Mouse (Mus musculus) thymus, adult 2 months (tissue): ENCODE results near the gene Zcchc24. TPM values are rescaled to one million over a fixed set of nuclear protein-coding genes. Genes with fewer than 3 reads are reported as not detected.

Experiments used
- DNase-seq: peaks from one replicate; pipeline ENCODE4 v3.0.0; 2021
- H3K27ac ChIP-seq: fragments of 200-500 bp; 2 replicates; pipeline ENCODE4 v1.5.1; 2012; ENCODE audit warnings: low read length, control low read depth; ENCODE audit not compliant: control insufficient read depth, insufficient read depth
- H3K27me3 ChIP-seq: fragments of 200-500 bp; 2 replicates; pipeline ENCODE4 v1.6.1; 2012; ENCODE audit warnings: mild to moderate bottlenecking, low read length, moderate library complexity, mixed read lengths; ENCODE audit not compliant: control insufficient read depth, insufficient read depth
- H3K36me3 ChIP-seq: fragments of 200-500 bp; 2 replicates; pipeline ENCODE4 v1.6.1; 2012; ENCODE audit warnings: mild to moderate bottlenecking, low read length, moderate library complexity; ENCODE audit not compliant: control insufficient read depth, insufficient read depth
- H3K4me1 ChIP-seq: fragments of 200-500 bp; replicated peaks from 2 replicates; pipeline ENCODE4 v1.6.1; 2012; ENCODE audit warnings: low read length; ENCODE audit not compliant: control insufficient read depth, insufficient read depth
- H3K4me3 ChIP-seq: fragments of 200-500 bp; 2 replicates; pipeline ENCODE4 v1.5.1; 2012; ENCODE audit warnings: mild to moderate bottlenecking, low read length, control low read depth, moderate library complexity; ENCODE audit not compliant: control insufficient read depth, insufficient read depth
- CTCF ChIP-seq: fragments of 200-500 bp; IDR thresholded peaks from 2 replicates; pipeline ENCODE4 v1.5.1; 2012; ENCODE audit warnings: mild to moderate bottlenecking, control low read depth, low read length, moderate library complexity, borderline replicate concordance; ENCODE audit not compliant: control insufficient read depth, poor library complexity, insufficient read depth; ENCODE audit errors: extremely low read depth
- POLR2A ChIP-seq: fragments of 200-500 bp; IDR thresholded peaks from 2 replicates; pipeline ENCODE4 v1.6.1; 2012; ENCODE audit warnings: mild to moderate bottlenecking, low read length, control low read depth, moderate library complexity; ENCODE audit not compliant: control insufficient read depth, poor library complexity, insufficient read depth; ENCODE audit errors: extremely low read depth
- WGBS: fragments of 180-500 bp; shearing (Covaris S2); methylation state at CpG from one replicate; pipeline ENCODE4 v1.1.7; 2018; 5-methylcytosine and 5-hydroxymethylcytosine counted together
- polyA plus RNA-seq: library from polyadenylated mRNA; depleted of rRNA; stranded (reverse); fragments of >200 nt; gene quantifications from 2 replicates; pipeline ENCODE4 v1.2.3, GENCODE M21; 2012

The Zcchc24 gene
- polyA plus RNA-seq, 1 experiment, result 26.2 TPM

DNA sequence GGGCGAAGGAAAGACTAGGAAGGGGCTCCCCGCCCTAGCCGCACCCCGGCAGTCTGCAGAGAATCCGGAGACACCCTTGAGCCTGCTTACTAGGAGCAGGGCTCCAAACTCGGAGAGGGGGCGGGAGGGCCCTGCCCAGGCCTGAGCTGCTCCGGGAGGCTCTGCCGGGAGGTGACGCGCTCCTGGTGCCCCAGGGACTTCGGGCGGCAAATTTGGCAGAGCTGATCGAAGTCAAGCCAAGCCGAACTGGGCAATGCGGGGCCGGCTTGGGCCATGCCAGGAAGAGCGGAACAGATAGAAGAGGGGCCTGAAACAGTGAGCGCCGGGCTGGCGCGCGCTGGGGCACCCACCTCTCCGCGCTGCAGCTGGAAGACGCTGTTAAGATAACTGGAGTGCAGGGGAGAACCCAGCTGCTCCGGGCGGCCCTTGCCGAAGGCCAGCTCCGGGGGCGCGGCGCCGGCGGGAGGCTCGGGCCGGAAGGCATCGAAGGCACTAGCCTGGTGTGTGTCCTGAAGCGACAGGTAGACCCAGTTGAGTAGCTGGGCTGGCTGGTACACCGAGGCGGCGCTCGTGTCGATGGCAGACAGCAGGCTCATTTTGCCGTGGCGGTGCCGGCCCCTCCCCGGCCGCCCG, 462 bp downstream of the Zcchc24 start:
- H3K4me1 ChIP-seq, result peaks cover 32% of the 10 kb centered on the region
- peak overlapping the region; percentile 46 for H3K27ac ChIP-seq
- no peak for TF ChIP-seq POLR2A
- 0 out of 2 replicates have a peak, but pooled peaks have one; percentile 26 for TF ChIP-seq CTCF
- H3K4me3 ChIP-seq, result peak overlapping the region; percentile 79
- peak; percentile 66 for DNase-seq
- H3K36me3 ChIP-seq, result no peaks in the 10 kb centered on the region
- no peaks in the 10 kb centered on the region for H3K27me3 ChIP-seq
- under 1% methylated on average over 50 of the region's 50 CpGs for WGBS

DNA sequence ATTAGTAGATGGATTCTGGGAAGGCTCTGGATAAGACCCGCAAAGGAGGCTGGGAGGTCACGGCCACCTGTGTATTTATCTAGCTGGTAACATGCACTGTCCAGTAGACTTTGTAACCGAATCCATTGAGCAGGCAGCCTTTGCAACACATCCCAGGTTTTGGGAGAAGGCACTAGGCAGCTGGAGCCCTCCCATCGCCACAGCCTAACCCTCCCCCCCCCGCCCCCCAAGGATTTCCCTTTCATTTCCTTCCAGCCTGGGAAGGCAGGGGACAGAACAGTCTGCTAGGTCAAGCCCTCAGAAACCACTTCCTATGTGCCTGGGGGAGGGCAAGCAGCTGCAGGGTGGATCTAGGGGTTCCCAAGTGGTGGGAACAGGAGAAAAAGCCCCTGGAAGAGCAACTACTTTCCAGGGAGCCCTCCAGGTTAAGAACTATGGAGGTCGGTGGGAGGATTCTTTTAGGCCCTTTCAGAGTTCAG, 1.1 kb downstream of the Zcchc24 start:
- no peaks in the 10 kb centered on the region for H3K36me3 ChIP-seq
- H3K27me3 ChIP-seq, result no peaks in the 10 kb centered on the region
- peak overlapping the region; percentile 46 for H3K27ac ChIP-seq
- 13% methylated on average over 6 of the region's 6 CpGs for WGBS
- TF ChIP-seq CTCF, result no peak
- TF ChIP-seq POLR2A, result no peak
- DNase-seq, result peak; percentile 43
- H3K4me3 ChIP-seq, result peak overlapping the region; percentile 79
- peaks cover 32% of the 10 kb centered on the region for H3K4me1 ChIP-seq

DNA sequence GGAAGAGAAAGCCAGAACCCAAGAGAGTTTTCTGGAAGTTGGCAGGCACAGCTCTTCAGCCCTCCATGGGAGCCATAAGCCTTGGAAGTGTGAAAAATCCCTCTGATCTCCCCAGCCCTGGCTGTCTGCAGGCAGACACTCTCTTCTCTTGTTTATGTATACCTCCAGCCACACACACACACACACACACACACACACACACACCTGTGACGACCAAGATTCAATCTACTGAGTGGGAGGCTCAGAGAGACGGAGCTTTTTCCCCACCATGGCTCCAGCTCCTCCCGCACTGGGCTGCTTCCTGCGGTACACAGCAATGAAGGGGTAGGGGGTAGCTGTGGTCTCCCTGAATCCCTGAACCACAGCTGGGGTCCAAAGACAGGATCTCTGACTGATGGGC, 2.4 kb downstream of the Zcchc24 start:
- peak; percentile 30 for DNase-seq
- Histone ChIP-seq H3K4me1 (peaks cover 32% of the 10 kb centered on the region), H3K36me3 (no peaks in the 10 kb centered on the region), H3K27ac (no peak overlapping the region), H3K4me3 (no peak overlapping the region), H3K27me3 (no peaks in the 10 kb centered on the region)
- TF ChIP-seq POLR2A, result no peak
- TF ChIP-seq CTCF, result no peak
- WGBS, result 27% methylated on average over 4 of the region's 4 CpGs

DNA sequence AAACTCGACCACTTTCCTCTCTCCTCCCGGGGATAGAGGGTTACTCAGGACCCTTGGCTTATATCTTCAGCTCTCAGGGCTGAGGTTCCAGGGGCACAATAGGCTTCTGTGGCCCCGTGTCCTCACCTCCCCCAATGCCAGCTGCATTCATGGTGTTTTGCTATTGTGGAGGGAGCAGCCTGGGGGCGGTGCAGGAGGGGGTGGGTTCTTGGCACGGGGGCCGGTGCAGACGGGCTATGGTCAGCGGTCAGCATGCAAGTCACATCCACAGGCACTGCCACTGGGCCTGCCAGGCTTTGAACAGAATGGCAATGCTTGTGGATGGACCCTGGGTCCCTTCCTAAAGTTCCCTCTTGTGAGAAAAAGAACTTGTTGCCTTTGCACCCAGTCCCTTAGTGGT, 2.9 kb downstream of the Zcchc24 start:
- no peaks in the 10 kb centered on the region for H3K36me3 ChIP-seq
- no peak overlapping the region for H3K4me3 ChIP-seq
- 24% methylated on average over 8 of the region's 8 CpGs for WGBS
- no peaks in the 10 kb centered on the region for H3K27me3 ChIP-seq
- no peak for TF ChIP-seq CTCF
- TF ChIP-seq POLR2A, result no peak
- peak; percentile 23 for DNase-seq
- H3K27ac ChIP-seq, result no peak overlapping the region
- peaks cover 32% of the 10 kb centered on the region for H3K4me1 ChIP-seq

DNA sequence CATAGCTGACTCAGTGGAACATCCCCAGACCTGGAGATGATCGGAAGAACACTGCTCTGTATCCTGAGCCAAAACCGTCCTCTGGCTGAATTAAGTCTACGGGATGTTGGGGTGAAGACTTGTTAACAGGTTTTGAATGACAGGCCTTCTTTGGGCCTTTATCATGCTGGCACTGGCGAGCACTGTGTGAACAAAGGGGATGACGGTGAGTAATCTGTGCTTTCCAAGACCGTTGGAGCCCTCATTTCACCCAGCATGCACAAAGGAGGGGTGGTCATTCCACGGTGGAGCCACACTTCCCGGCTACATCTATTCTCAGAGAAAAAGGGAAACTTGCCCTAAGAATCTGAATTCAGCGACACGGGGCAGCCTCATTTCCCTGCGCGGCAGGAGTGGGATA, 3.7 kb downstream of the Zcchc24 start:
- DNase-seq, result no peak
- Histone ChIP-seq H3K4me3 (no peak overlapping the region), H3K36me3 (no peaks in the 10 kb centered on the region), H3K27me3 (no peaks in the 10 kb centered on the region), H3K27ac (no peak overlapping the region), H3K4me1 (peaks cover 32% of the 10 kb centered on the region)
- TF ChIP-seq POLR2A, result no peak
- no peak for TF ChIP-seq CTCF
- 95% methylated on average over 12 of the region's 12 CpGs for WGBS

DNA sequence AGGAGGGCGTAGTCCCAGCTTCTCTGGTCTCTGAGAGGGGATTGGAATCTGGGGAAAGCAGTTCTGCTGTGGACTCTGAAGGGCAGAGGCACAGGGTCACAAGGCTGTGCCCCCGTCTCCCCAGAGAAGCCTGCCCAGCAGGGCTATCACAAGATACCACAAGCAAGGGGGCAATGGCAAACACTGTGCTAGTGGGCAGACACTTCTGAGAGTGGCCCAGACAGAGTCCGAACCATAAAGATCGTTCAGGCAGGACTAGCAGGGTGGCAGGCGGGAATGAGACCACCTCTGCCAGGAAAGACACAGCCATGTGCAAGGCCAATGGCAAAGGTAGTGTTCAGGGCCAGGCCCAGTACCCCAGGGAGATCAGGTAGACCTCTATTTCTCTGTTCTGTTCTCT, 7.7 kb downstream of the Zcchc24 start:
- H3K27ac ChIP-seq, result no peak overlapping the region
- H3K4me1 ChIP-seq, result peaks cover 12% of the 10 kb centered on the region
- 96% methylated on average over 5 of the region's 5 CpGs for WGBS
- DNase-seq, result no peak
- no peak overlapping the region for H3K4me3 ChIP-seq
- H3K36me3 ChIP-seq, result no peaks in the 10 kb centered on the region; the same call in 1 of the 2 replicates
- H3K27me3 ChIP-seq, result no peaks in the 10 kb centered on the region
- TF ChIP-seq POLR2A (no peak), CTCF (no peak)

DNA sequence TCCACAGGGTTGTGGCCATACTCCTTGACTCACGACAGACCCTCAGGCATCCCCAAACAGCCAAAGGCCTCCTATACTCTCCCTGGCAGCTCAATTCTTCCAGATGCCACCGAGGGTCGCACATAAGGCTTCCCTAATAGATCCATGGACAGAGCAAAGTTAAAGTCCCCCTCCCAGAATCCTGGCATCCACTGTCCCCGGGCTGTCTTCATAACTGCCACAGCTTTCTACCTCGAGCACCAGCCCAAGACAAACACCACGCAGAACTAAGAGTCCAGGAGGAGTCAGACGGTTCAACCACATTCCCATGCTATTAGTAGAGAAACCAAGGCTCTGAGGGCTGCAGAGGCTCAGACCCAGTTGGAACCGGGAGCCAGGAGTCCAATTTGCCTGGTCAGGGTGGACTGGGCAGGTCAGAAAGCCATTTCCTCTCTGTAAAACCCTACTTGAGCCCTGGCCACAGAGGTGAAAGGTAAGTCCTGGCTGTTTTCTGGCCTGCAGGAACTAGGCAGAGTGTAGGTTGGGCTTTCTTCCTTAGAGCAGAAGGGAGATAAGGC, 8.8 kb downstream of the Zcchc24 start:
- H3K4me3 ChIP-seq, result no peak overlapping the region
- peaks cover under 1% of the 10 kb centered on the region; the same call in 1 of the 2 replicates for H3K4me1 ChIP-seq
- no peak overlapping the region for H3K27ac ChIP-seq
- no peaks in the 10 kb centered on the region; the same call in 1 of the 2 replicates for H3K36me3 ChIP-seq
- no peak for TF ChIP-seq POLR2A
- TF ChIP-seq CTCF, result no peak
- DNase-seq, result no peak
- WGBS, result 64% methylated on average over 8 of the region's 8 CpGs
- no peaks in the 10 kb centered on the region for H3K27me3 ChIP-seq
